Mouse (Mus musculus) lung, postnatal 0 days (tissue): ENCODE measurements around the gene Vil1. TPM values are rescaled to one million over a fixed set of nuclear protein-coding genes. Genes with fewer than 3 reads are reported as not detected.
"Not testable (repeated sequence)": the region's sequence is repeated elsewhere in the genome, so short reads cannot be mapped to it uniquely, and the experiment has no call there.

Experiments
- ATAC-seq: fragments of 200-750 bp; cut with Nextera tagmentation; 2 replicates; pipeline ENCODE4 v1.8.0; 2017; ENCODE audit warnings: moderate library complexity
- DNase-seq: peaks from one replicate; pipeline ENCODE4 v3.0.0-alpha.2; 2016; ENCODE audit warnings: low spot score
- H3K27ac ChIP-seq: fragments of 300-500 bp; sonication (generic); 2 replicates; pipeline ENCODE4 v1.5.1; 2014; ENCODE audit warnings: antibody characterized with exemption, mild to moderate bottlenecking, low read length, mixed read lengths
- H3K27me3 ChIP-seq: fragments of 300-500 bp; sonication (generic); replicated peaks from 2 replicates; pipeline ENCODE4 v1.6.1; 2014; ENCODE audit warnings: low read length, mixed read lengths; ENCODE audit not compliant: insufficient read depth
- H3K36me3 ChIP-seq: fragments of 300-500 bp; sonication (generic); 2 replicates; pipeline ENCODE4 v1.6.1; 2014; ENCODE audit warnings: low read length, mixed read lengths; ENCODE audit not compliant: insufficient read depth
- H3K4me1 ChIP-seq: fragments of 300-500 bp; sonication (generic); 2 replicates; pipeline ENCODE4 v1.6.1; 2014; ENCODE audit warnings: antibody characterized with exemption, low read depth, low read length, mixed read lengths; ENCODE audit not compliant: insufficient read depth
- H3K4me2 ChIP-seq: fragments of 300-500 bp; sonication (generic); replicated peaks from 2 replicates; pipeline ENCODE4 v1.6.1; 2014; ENCODE audit warnings: low read depth, mild to moderate bottlenecking, low read length, moderate library complexity, mixed read lengths
- H3K4me3 ChIP-seq: fragments of 300-500 bp; sonication (generic); 2 replicates; pipeline ENCODE4 v1.5.1; 2014; ENCODE audit warnings: low read depth, low read length
- H3K9ac ChIP-seq: fragments of 300-500 bp; sonication (generic); replicated peaks from 2 replicates; pipeline ENCODE4 v1.6.1; 2014; ENCODE audit warnings: low read depth, mild to moderate bottlenecking
- H3K9me3 ChIP-seq: fragments of 300-500 bp; sonication (generic); 2 replicates; pipeline ENCODE4 v1.6.1; 2016; ENCODE audit warnings: low read length, mixed read lengths
- CTCF ChIP-seq: IDR thresholded peaks from 2 replicates; pipeline ENCODE4 v1.5.1; 2016; ENCODE audit warnings: antibody characterized with exemption, mild to moderate bottlenecking
- EP300 ChIP-seq: IDR thresholded peaks from 2 replicates; pipeline ENCODE4 v1.6.1; 2016; ENCODE audit warnings: antibody characterized with exemption, mild to moderate bottlenecking, control low read depth
- WGBS: fragments of 180-500 bp; shearing (Covaris S2); extraction: QIAGEN DNeasy Blood & Tissue Kit; methylation state at CpG from one replicate; pipeline ENCODE4 v1.1.7; 2014; 5-methylcytosine and 5-hydroxymethylcytosine counted together
- polyA plus RNA-seq: library from polyadenylated mRNA; unstranded; fragments of >200 nt; fragmentation: Nextera tagmentation; extraction: Ambion mirVana; gene quantifications from 2 replicates; pipeline ENCODE4 v1.2.1, GENCODE M21; 2015

The Vil1 gene
- polyA plus RNA-seq, 1 experiment from 2014 or later, result 0.75 TPM

DNA sequence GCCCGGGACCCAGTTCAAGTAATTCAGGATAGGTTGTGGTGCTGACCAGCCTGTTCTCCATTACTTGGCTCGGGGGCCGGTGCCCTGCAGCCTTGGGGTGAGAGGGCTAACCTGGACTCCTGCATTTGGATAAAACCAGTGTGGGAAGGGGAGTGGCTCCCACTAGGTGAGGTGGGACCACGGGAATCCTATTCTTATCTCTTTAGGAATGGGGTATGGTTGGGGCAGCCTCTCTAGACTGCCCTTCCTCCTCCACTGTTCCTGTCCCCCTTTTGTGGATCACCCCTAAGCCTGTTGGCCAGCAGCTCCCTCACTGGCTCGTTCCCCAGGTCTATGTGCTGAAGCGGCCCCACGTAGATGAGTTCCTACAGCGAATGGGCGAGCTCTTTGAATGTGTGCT, 14.9 kb upstream of the Vil1 start:
- no peaks in the 10 kb centered on the region; the same call in 1 of the 2 replicates for H3K36me3 ChIP-seq
- TF ChIP-seq CTCF (no peak), EP300 (no peak)
- H3K4me1 ChIP-seq, result peaks cover 9% of the 10 kb centered on the region; the same call in 1 of the 2 replicates
- H3K9me3 ChIP-seq, result no peaks in the 10 kb centered on the region
- ATAC-seq, result no peak
- no peak overlapping the region for H3K9ac ChIP-seq
- no peak overlapping the region for H3K27ac ChIP-seq
- H3K4me3 ChIP-seq, result no peak overlapping the region
- no peaks in the 10 kb centered on the region for H3K27me3 ChIP-seq
- no peak for DNase-seq
- 87% methylated on average over 9 of the region's 9 CpGs for WGBS
- no peak overlapping the region for H3K4me2 ChIP-seq

DNA sequence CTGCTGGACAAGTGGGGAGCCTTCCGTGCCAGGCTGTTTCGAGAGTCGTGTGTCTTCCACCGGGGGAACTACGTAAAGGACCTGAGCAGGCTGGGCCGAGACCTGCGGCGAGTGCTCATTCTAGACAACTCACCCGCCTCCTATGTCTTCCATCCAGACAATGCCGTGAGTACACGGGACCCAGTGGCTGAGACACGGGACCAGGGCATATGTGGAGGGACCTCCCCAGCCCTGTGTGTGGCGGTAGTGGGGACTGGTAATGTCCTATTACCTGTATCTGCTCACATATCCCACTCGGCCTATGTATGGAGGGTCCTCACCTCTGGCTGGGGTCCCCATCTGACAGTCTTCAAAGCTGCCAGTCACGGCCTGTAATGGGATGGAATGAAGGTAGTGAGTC, 14.3 kb upstream of the Vil1 start:
- TF ChIP-seq EP300 (no peak), CTCF (no peak)
- H3K27me3 ChIP-seq, result no peaks in the 10 kb centered on the region
- H3K4me1 ChIP-seq, result peaks cover 9% of the 10 kb centered on the region; the same call in 1 of the 2 replicates
- no peaks in the 10 kb centered on the region for H3K9me3 ChIP-seq
- no peaks in the 10 kb centered on the region; the same call in 1 of the 2 replicates for H3K36me3 ChIP-seq
- no peak overlapping the region for H3K4me3 ChIP-seq
- ATAC-seq, result no peak
- no peak overlapping the region for H3K27ac ChIP-seq
- DNase-seq, result no peak
- no peak overlapping the region for H3K9ac ChIP-seq
- WGBS, result 94% methylated on average over 15 of the region's 15 CpGs
- no peak overlapping the region for H3K4me2 ChIP-seq

DNA sequence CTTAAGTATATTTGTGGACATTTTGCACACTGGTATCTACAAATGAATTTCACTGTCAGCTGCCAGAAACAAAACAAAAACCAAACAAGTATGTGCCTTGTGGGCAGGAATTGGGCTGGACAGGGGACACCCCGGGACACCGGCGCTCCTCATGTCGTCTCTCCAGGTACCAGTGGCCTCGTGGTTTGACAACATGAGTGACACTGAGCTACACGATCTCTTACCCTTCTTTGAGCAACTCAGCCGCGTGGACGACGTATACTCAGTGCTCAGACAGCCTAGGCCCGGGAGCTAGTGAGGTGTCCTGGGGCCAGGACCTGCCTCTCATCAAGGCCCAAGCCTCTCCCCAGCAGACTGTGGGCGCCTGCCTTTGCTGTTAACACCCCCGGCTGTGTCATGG, 13.9 kb upstream of the Vil1 start:
- no peaks in the 10 kb centered on the region for H3K9me3 ChIP-seq
- 87% methylated on average over 11 of the region's 13 CpGs for WGBS
- no peak overlapping the region for H3K4me3 ChIP-seq
- H3K36me3 ChIP-seq, result no peaks in the 10 kb centered on the region; the same call in 1 of the 2 replicates
- no peak overlapping the region for H3K9ac ChIP-seq
- H3K27ac ChIP-seq, result no peak overlapping the region
- no peak for TF ChIP-seq EP300
- no peak for TF ChIP-seq CTCF
- DNase-seq (no peak), ATAC-seq (no peak)
- no peak overlapping the region for H3K4me2 ChIP-seq
- H3K27me3 ChIP-seq, result no peaks in the 10 kb centered on the region
- H3K4me1 ChIP-seq, result peaks cover 6% of the 10 kb centered on the region; the same call in 1 of the 2 replicates

DNA sequence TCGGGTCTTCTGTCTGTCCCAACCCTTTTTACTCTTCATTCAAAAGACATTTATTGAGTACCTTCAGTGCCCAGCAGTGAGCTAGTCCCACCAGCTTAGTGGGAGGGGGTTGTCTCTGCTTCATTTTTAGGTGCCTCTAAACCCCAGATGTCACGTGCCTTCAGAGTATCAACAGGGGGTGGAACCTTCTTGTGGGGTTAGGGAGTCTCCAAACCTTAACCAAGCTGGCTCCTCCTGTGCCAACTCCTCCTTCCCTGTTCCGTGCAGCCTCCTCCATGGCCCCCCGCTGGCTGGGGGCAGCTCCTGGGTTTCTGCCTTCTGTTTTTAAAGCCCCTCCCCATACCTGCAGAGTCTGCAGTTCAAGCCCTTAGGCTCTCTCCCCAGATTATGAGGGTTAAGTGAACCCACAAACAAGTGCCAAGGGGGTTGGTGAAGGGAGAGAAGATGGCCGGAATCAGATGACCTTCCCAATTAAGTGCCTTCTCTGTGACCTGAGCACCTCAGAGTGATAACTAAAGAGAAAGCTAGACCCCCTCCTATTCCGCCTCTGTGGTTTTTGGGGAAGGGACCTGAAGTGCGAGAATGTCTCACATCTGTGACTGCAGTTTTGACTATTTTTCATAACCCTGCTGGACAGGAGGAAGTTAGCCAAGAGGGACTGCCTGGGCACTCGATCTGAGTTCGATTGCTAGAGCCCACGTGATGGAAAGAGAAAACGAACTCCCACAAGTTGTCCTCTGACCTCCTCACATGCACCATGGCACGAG, 12.5 kb upstream of the Vil1 start:
- not testable (repeated sequence) for DNase-seq, ATAC-seq, H3K4me1 ChIP-seq, H3K27me3 ChIP-seq, H3K9me3 ChIP-seq, H3K9ac ChIP-seq, H3K36me3 ChIP-seq
- H3K4me3 ChIP-seq, result peak overlapping the region; percentile 45; the same call in 1 of the 2 replicates
- 3% methylated on average over 11 of the region's 12 CpGs for WGBS
- H3K4me2 ChIP-seq, result peak overlapping the region; percentile 83
- peak overlapping the region; percentile 84 for H3K27ac ChIP-seq

DNA sequence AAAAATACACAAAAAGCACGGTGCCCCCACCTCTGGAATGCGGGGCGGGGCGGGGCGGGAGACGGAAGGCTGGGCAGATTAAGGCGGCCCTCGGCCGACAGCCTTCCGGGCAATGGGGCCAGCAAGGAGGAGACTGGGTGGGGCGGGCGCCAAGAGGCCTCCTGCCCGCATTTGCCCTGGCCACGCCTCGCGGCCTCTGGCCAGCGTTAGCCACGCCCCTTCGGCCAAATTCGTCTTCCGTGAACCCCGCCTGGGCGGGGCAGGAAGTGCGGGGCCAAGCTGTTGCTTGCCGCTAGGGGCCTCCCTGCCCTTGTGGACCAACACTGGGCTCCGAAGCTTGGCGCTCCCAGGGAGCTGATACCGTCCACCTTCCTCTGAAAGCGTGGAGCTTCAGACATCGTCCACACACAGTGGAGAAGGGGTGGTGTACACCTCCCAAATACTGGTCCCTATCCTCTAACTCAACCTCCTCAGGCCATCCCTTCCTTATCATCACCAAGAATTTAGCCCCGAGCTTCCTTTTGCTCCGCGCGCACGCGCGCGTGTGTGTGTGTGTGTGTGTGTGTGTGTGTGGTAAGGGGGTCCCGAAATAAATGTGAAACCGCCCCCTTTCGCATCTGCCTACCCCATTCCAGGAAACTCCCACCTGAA, 11.8 kb upstream of the Vil1 start:
- H3K27ac ChIP-seq, result peak overlapping the region; percentile 84
- no peaks in the 10 kb centered on the region for H3K9me3 ChIP-seq
- H3K4me2 ChIP-seq, result peak overlapping the region; percentile 83
- H3K27me3 ChIP-seq, result no peaks in the 10 kb centered on the region
- TF ChIP-seq CTCF (peak; percentile 95), EP300 (peak; percentile 73)
- peak; percentile 100 for DNase-seq
- peaks cover 6% of the 10 kb centered on the region; the same call in 1 of the 2 replicates for H3K4me1 ChIP-seq
- H3K9ac ChIP-seq, result peak overlapping the region; percentile 54
- peak overlapping the region; percentile 45 for H3K4me3 ChIP-seq
- H3K36me3 ChIP-seq, result no peaks in the 10 kb centered on the region; the same call in 1 of the 2 replicates
- under 1% methylated on average over 32 of the region's 41 CpGs for WGBS
- peak; percentile 95 for ATAC-seq

DNA sequence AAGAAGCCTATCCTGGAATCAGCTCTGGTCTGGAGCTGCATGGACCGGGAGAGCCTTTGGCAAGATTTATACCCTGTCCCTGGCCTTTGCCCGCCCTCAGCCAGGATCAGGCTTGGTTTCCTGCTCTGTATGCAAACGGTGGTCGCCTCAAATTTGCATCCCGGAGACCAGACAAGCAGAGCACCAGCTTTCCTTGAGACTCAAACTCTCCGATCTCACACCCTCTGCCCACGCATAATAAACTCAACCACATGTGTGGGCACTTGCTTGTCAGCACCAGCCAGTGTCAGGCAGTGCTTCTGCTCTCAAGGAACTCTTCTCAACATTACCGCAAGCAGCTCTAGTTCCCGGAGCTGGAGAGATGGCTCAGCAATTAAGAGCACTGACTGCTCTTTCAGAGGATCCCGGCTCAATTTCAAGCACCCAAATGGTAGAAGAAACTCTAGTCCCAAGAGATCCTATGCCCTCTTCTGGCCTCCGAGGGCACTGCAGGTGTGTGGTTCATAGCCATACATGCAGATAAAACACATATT, 11.2 kb upstream of the Vil1 start:
- DNase-seq (peak; percentile 72), ATAC-seq (peak; percentile 12)
- Histone ChIP-seq H3K36me3 (no peaks in the 10 kb centered on the region; the same call in 1 of the 2 replicates), H3K4me1 (0 out of 2 replicates have a peak, but pooled peaks cover 2% of the 10 kb centered on the region), H3K4me2 (peak overlapping the region; percentile 83), H3K9ac (peak overlapping the region; percentile 54), H3K27ac (peak overlapping the region; percentile 84), H3K4me3 (peak overlapping the region; percentile 45), H3K9me3 (no peaks in the 10 kb centered on the region), H3K27me3 (no peaks in the 10 kb centered on the region)
- whole genome bisulfite sequencing, result 3% methylated on average over 11 of the region's 11 CpGs
- TF ChIP-seq CTCF (peak; percentile 76), EP300 (no peak)
